Mouse (Mus musculus) lung, postnatal 10 days (tissue): ENCODE measurements around the gene Ttc17.

ENCODE experiments used
- DNase-seq: peaks from one replicate; pipeline ENCODE4 v3.0.0; 2021

The Ttc17 gene

DNA sequence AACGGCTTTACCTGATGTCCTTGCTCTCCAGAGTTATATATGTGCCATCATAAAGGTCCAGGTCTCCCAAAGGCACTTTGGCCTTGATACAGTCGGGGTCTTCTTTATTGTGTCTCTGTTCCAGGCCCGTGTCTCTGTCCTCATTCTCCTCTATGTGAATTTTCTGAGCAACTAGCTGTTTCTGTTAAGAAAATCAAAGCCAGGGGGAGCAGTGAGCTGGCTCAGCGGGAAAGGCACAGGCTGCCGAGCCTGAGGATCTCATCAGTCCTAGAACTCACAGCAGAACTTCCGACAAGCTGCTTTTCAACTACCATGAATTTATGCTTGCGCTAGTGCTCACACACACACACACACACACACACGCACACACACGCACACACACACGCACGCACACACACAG lies 27.8 kb downstream of the Ttc17 start:
- DNase-seq, result no peak

DNA sequence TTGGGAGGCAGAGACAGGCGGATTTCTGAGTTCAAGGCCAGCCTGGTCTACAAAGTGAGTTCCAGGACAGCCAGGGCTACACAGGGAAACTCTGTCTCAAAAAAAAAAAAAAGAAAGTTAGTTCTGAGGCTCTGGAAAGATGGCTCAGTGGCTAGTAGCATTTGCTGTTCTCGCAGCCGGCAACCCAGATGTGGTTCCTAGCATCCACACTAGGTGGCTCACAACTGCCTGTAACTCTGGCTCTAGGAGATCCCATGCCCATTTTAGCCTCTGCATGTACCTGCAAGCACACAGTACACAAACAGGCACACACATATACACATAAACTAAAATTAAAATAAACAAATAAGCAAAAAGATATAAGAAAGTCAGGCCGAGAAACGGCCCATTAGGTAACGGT lies 35.4 kb downstream of the Ttc17 start:
- peak; percentile 57 for DNase-seq

- no peak for DNase-seq
These were observed 42.7 kb downstream of the Ttc17 start for GRCm38 (mm10) chr2:94363821-94364220.

DNA sequence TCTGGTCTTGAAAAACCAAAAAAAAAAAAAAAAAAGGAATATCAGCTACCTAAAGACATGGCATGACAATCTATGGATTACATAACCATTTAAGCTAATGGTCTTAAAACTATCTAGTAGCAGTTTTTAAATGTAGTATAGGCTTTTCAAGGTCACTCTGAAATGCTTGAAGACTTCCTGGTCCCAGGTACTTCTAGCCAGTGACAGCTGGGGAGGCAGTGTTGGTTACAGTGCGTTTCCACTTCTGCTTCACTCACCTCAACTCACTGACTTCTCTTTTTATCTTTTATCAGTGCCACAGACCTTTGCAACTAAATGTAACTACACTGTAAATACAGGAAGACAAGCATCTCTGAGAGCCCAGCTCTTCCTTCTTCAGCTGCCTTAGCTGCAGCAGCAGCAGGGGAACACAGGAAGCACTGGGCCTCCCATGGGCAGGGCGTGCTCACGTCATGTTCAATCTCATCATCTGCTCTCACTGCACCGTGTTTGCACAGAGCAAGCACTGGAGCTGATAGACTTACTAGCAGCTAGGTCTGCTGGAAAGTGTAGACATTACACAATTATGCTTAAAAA lies 46.0 kb downstream of the Ttc17 start:
- DNase-seq, result no peak

- DNase-seq, result peak; percentile 31
These were observed 58.3 kb downstream of the Ttc17 start for GRCm38 (mm10) chr2:94348165-94348591.

DNA sequence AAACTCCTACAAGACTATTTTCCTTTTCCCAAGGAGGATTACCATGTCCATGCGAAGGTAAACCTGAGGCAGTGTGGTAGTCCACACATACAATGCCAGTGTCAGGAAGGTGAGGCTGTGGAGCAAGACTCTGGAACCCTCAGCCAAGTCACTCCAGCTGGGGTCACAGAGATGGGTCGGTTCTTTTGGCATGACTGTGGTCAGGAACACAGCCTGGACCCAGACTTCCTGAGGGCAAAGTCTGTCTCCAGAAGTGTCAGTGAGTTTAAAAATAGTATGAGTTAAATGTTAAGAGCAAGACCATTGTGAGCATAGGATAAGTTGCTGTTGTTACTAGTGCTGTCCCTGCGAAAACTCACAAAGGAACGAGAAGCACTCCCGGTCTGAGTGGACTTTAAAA lies 59.7 kb downstream of the Ttc17 start:
- DNase-seq, result no peak

GRCm38 (mm10) chr2:94344624-94345023 lies 61.9 kb downstream of the Ttc17 start:
- no peak for DNase-seq

GRCm38 (mm10) chr2:94343290-94344285 lies 62.9 kb downstream of the Ttc17 start:
- DNase-seq, result peak; percentile 25

DNA sequence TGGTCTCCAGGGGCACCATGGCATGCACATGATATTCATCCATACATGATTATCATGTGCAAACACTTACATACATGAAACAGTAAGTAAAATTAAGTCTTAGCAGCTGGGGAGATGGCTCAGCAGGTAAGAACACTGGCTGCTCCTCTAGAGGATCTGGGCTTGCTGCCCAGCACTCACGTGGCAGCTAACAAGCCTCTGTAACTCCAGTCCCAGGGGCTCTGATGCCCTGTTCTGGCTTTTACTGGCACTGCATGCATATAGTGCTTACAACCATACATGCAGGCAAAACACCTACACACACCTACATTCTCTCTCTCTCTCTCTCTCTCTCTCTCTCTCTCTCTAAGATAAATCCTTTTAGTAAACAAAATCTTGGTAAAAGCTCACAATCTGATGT lies 65.7 kb downstream of the Ttc17 start:
- no peak for DNase-seq

- DNase-seq, result no peak
These were observed 67.0 kb downstream of the Ttc17 start for GRCm38 (mm10) chr2:94339495-94339894.

DNA sequence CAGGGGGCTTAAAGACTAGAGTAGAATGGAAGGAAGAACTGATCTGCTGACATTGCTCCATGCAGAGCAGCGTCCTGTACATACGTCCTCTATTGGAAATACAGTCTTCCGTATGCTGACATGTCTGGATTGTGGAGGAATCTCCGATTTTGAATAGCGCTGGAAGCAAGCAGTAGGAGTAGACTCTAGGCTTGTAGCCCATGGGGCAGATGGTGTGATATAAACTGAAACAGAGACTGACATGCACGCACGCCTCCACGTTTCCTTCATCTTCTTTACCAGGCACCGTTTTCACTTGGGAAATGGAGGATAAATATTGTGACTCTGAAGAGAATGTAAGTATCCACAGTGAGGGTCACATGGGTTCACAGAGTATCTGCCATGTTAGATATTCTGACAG lies 70.2 kb downstream of the Ttc17 start:
- DNase-seq, result no peak

DNA sequence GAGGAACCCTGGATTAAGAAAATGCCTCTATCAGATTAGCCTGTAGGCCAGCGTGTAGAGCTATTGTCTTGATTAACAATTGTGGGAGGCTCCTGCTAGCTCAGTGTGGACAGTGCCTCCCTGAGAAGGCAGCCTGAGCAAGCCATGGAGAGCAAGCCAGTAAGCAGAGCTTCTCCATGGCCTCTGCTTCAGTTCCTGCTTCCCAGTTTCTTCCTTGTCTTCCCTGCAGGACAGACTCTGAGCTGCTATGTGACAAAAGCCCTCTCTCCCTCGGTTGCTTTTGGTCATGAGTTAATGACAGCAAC lies 71.8 kb downstream of the Ttc17 start:
- no peak for DNase-seq

GRCm38 (mm10) chr2:94333841-94334741 lies 72.4 kb downstream of the Ttc17 start:
- DNase-seq, result peak; percentile 26

- DNase-seq, result no peak
These were observed 73.4 kb downstream of the Ttc17 start for GRCm38 (mm10) chr2:94333086-94333485.

DNA sequence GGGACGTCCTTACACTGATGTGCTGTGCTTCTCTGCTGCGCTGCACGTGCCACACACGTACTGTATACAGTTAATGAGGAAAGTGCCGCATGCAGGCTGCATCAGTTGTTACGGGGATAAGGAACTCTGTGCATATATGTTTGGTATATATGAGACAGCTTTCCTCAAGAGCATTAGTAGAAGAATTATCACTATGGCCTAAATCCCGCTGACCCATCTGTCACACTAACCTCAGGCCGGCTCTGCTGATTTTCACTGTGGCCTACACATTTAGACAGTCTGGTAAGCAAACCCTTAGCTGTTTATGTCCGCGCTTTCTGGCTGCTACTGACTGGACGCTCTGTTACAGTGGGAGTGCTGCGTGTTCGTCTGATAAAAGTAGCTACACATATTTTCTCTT lies 77.2 kb downstream of the Ttc17 start:
- DNase-seq, result no peak

DNA sequence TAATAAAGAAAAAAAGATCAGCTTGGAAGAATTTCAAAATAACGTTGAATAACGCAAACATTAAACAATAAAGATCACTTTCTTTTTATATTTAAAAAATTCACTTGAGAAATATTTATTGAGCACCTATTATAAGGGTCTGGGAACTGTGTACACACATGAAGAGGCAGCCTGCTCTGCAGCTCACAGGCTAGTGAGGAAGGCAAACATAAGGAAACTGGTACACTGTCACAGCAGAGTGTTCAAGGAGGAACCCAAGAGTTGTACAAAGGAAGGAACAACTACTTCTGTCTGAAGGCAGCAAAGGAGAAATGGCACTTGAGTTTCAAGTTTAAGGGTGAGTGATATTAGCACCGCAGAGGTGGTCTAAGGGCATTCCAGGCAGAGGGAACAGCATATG lies 78.7 kb downstream of the Ttc17 start:
- DNase-seq, result no peak

GRCm38 (mm10) chr2:94319780-94320179 lies 86.7 kb downstream of the Ttc17 start:
- no peak for DNase-seq

- DNase-seq, result no peak
These were observed 90.0 kb downstream of the Ttc17 start for GRCm38 (mm10) chr2:94316526-94316925.

GRCm38 (mm10) chr2:94303984-94304383 lies 102.5 kb downstream of the Ttc17 start:
- no peak for DNase-seq

GRCm38 (mm10) chr2:94302393-94302792 lies 104.1 kb downstream of the Ttc17 start:
- no peak for DNase-seq

- no peak for DNase-seq
These were observed 104.7 kb downstream of the Ttc17 start for GRCm38 (mm10) chr2:94301749-94302148.

- no peak for DNase-seq
These were observed 109.0 kb downstream of the Ttc17 start for GRCm38 (mm10) chr2:94297467-94297866.

DNA sequence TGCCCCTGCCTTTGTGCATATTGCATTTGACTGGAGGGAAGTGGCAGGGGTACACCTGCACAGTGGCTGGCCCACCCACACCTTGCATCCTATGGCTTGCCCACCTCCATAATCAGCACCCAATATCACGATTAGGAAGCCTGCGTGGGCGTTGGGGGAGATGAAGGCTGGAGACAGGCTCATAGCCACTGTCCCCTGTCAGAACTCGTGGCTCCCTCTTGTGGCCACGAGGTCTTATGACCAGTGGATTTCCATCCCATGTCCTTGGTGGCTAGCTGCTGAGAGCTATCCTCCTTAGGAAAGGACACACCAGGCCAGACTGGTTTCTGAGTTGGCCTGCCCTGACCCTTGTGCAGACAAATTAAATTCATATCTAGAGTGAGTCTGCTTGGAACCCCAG lies 116.0 kb downstream of the Ttc17 start:
- DNase-seq, result peak; percentile 72
